Comparison of ENCODE assay signal across 8 mouse cellular contexts in the genomic region with DNA sequence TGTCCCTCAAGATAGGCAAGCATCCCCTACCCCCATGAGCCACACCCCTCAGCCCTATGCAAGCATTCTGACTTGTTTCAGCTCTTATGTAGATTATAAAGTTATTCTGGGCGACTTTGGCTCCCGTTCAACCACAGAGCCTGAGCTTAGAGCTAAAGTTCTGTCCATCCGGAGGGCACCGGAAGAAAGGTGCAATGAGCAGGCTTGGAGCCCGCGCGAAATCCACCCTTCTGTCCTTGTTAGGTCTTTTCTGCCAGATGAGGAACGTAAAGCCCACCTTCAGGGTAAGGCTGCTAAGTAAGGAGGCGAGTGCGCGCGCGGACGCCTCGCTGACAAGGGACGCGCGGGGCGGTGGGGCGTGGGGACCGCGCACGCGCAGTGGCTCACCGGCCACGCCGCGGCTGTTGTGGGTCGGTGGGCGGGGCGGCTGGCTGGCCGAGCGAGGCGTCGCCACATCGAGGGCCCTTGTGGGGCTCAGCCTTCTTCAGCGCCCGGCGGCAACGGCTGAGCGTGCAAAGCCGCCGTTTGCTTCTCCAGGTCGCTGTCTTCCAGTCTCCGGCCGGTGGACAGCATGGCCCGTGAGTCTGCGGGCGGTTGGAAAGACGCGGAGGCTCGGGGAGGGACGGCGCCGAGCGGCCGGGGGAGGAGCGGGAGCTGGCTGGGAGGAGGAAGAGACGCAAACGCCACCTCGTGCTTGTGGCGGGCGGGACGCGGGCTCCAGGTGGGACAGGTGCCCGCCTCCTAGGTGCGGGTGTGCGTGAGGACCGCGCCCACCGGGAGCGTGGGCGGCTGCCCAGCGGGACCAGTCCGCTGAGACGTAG. TPM values are rescaled to one million over a fixed set of nuclear protein-coding genes. Genes with fewer than 3 reads are reported as not detected.
DNase-seq lines count a peak whose midpoint lies in the region; ATAC-seq and TF ChIP-seq lines count a peak whose summit lies in the region.

A gene (plus strand): TSS at position 361 of the 821 bp plus-strand sequence.

- H3K4me1 ChIP-seq in CH12.LX (ENCODE audit: control insufficient read depth in 1 of 2, insufficient read depth in 2 of 2) = peaks cover 6 to 22% of the 10 kb centered on the region in 2 experiments
- H3K4me1 ChIP-seq in brown adipose tissue, adult 24 weeks (ENCODE audit: control insufficient read depth, insufficient read depth, insufficient read length, low read length) = no peaks in the 10 kb centered on the region; the same call in none of the 2 replicates
- peaks cover 12% of the 10 kb centered on the region for H3K4me1 ChIP-seq in forebrain, embryonic 14.5 days (ENCODE audit: control insufficient read depth, insufficient read depth, low read length)
- peaks cover 20% of the 10 kb centered on the region for H3K4me1 ChIP-seq in lung, embryonic 15.5 days

- H3K4me2 ChIP-seq in CH12.LX (ENCODE audit: insufficient read depth, low read depth, poor library complexity, severe bottlenecking) = peak within 1 kb of the TSS; percentile 44
- H3K4me2 ChIP-seq in forebrain, embryonic 14.5 days (ENCODE audit: low read length) = peak within 1 kb of the TSS; percentile 83
- peak within 1 kb of the TSS; percentile 84 for H3K4me2 ChIP-seq in lung, embryonic 15.5 days

- peaks cover 10% of the 10 kb centered on the region for H3K79me2 ChIP-seq in CH12.LX (replicated peaks; ENCODE audit: control insufficient read depth, extremely low read depth, insufficient read depth, poor library complexity, severe bottlenecking)

- DNase-seq in CH12.LX (ENCODE audit: extremely low read depth) = peak; percentile 57
- peak; percentile 87 for DNase-seq in forebrain, embryonic 14.5 days (ENCODE audit: low spot score)
- peak; percentile 84 to 90 for DNase-seq in heart, postnatal 14 days
- peak; percentile 70 to 73 for DNase-seq in layer of hippocampus, adult 2 months (ENCODE audit: low spot score in 2 of 2)
- DNase-seq in ovary, postnatal 10 days (ENCODE audit: low spot score) = peak; percentile 66
- DNase-seq in thymus, postnatal 10 days (ENCODE audit: low spot score in 2 of 2) = peak; percentile 39 to 59

- no peak for TF ChIP-seq EP300 in CH12.LX (IDR thresholded peaks at IDR 0.05; ENCODE audit: low read length)

- peak within 1 kb of the TSS; percentile 35 for H3K9ac ChIP-seq in CH12.LX (ENCODE audit: insufficient read depth, low read depth)
- peak within 1 kb of the TSS; percentile 78 for H3K9ac ChIP-seq in forebrain, embryonic 14.5 days (ENCODE audit: low read length)
- peak within 1 kb of the TSS; percentile 75 for H3K9ac ChIP-seq in lung, embryonic 15.5 days

- ATAC-seq in forebrain, embryonic 14.5 days = peak; percentile 81
- peak; percentile 82 for ATAC-seq in lung, embryonic 15.5 days (ENCODE audit: borderline replicate concordance, extremely low read depth, low FRiP score, low TSS enrichment)

- intact Hi-C loops in heart, postnatal 14 days (cut with DNase I) = no loop called here

- TF ChIP-seq CTCF in CH12.LX (conservative IDR thresholded peaks at IDR 0.05 in 1 of 2, IDR thresholded peaks at IDR 0.05 in 1 of 2; ENCODE audit: low read depth in 2 of 2, low read length in 2 of 2) = no peak
- no peak for TF ChIP-seq CTCF in layer of hippocampus, adult 2 months (conservative IDR thresholded peaks at IDR 0.05)

- H3K4me3 ChIP-seq in CH12.LX (replicated peaks in 1 of 3; ENCODE audit: low read depth in 2 of 3, low read length in 2 of 3, poor library complexity in 1 of 3) = peak within 1 kb of the TSS; percentile 52 to 81 (median 66)
- H3K4me3 ChIP-seq in brown adipose tissue, adult 24 weeks (ENCODE audit: insufficient read depth, low read depth, low read length) = peak within 1 kb of the TSS; percentile 91
- H3K4me3 ChIP-seq in forebrain, embryonic 14.5 days (ENCODE audit: low read depth, low read length) = peak within 1 kb of the TSS; percentile 78
- H3K4me3 ChIP-seq in layer of hippocampus, adult 2 months = peak within 1 kb of the TSS; percentile 79
- H3K4me3 ChIP-seq in lung, embryonic 15.5 days = peak within 1 kb of the TSS; percentile 87

- peak; percentile 73 for TF ChIP-seq POLR2A in CH12.LX (IDR thresholded peaks at IDR 0.05; ENCODE audit: low read depth, low read length)

- no peaks in the 10 kb centered on the region for H3K36me3 ChIP-seq in CH12.LX (replicated peaks in 1 of 2; ENCODE audit: control insufficient read depth in 1 of 2, insufficient read depth in 1 of 2, low read length in 1 of 2)
- H3K36me3 ChIP-seq in forebrain, embryonic 14.5 days (ENCODE audit: control insufficient read depth, insufficient read depth, low read length) = 0 out of 2 replicates have a peak, but pooled peaks cover 8% of the 10 kb centered on the region
- no peaks in the 10 kb centered on the region for H3K36me3 ChIP-seq in lung, embryonic 15.5 days

- no peak within 1 kb of the TSS for H3K27ac ChIP-seq in CH12.LX (ENCODE audit: insufficient read depth, low read depth)
- H3K27ac ChIP-seq in brown adipose tissue, adult 24 weeks (replicated peaks; ENCODE audit: low read depth, low read length) = no peak within 1 kb of the TSS
- peak within 1 kb of the TSS; percentile 71 for H3K27ac ChIP-seq in forebrain, embryonic 14.5 days (ENCODE audit: low read depth, low read length)
- H3K27ac ChIP-seq in layer of hippocampus, adult 2 months = peak within 1 kb of the TSS; percentile 64
- peak within 1 kb of the TSS; percentile 80 for H3K27ac ChIP-seq in lung, embryonic 15.5 days

- no peak for TF ChIP-seq RAD21 in CH12.LX (IDR thresholded peaks at IDR 0.05; ENCODE audit: low read depth, low read length)

- in situ Hi-C loops in CH12.LX (cut with MboI; ENCODE audit: low pct_ligation_motif_present, low pct_unique_long_range_greater_than_20kb, low sequenced_read_pairs) = loop anchor here (25.0 kb wide), 1 partner anchor 279 kb away; no protein-coding TSS in a partner anchor

- dilution Hi-C loops in CH12.LX (cut with MboI; ENCODE audit: extremely low pct_ligation_motif_present, extremely low pct_unique_long_range_greater_than_20kb, low sequenced_read_pairs) = no loop called here

- no peaks in the 10 kb centered on the region for H3K9me3 ChIP-seq in CH12.LX (replicated peaks; ENCODE audit: low read length)
- H3K9me3 ChIP-seq in forebrain, embryonic 14.5 days (replicated peaks; ENCODE audit: control insufficient read depth, low read length) = no peaks in the 10 kb centered on the region
- no peaks in the 10 kb centered on the region for H3K9me3 ChIP-seq in lung, embryonic 15.5 days

- H3K27me3 ChIP-seq in CH12.LX (replicated peaks) = peaks cover 20% of the 10 kb centered on the region
- H3K27me3 ChIP-seq in forebrain, embryonic 14.5 days (replicated peaks; ENCODE audit: control insufficient read depth, insufficient read depth, low read length) = 0 out of 2 replicates have a peak, but pooled peaks cover 3% of the 10 kb centered on the region
- H3K27me3 ChIP-seq in lung, embryonic 15.5 days = no peaks in the 10 kb centered on the region; the same call in 1 of the 2 replicates

- WGBS in forebrain, embryonic 14.5 days = under 1% methylated on average over 76 of the region's 76 CpGs
- WGBS in lung, embryonic 15.5 days = under 1% methylated on average over 76 of the region's 76 CpGs

TF ChIP-seq in CH12.LX, 34 proteins besides CTCF, POLR2A, EP300 and RAD21 (continues in another document):
- TF ChIP-seq CHD2 (IDR thresholded peaks at IDR 0.05; ENCODE audit: low read length) (no peak), ETS1 (conservative IDR thresholded peaks at IDR 0.05; ENCODE audit: low read depth, low read length) (no peak), GABPA (IDR thresholded peaks at IDR 0.05; ENCODE audit: insufficient replicate concordance, low read depth, low read length) (no peak), MAFK (IDR thresholded peaks at IDR 0.05; ENCODE audit: insufficient replicate concordance, low read length) (no peak), ELF1 (IDR thresholded peaks at IDR 0.05; ENCODE audit: low read depth, low read length) (peak; percentile 40; the same call in 1 of the 2 replicates), IRF4 (IDR thresholded peaks at IDR 0.05; ENCODE audit: low read depth, low read length) (no peak), ZMIZ1 (IDR thresholded peaks at IDR 0.05; ENCODE audit: low read depth, low read length) (no peak; the same call in none of the 2 replicates), PAX5 (IDR thresholded peaks at IDR 0.05; ENCODE audit: low read length) (no peak), ZKSCAN1 (IDR thresholded peaks at IDR 0.05; ENCODE audit: borderline replicate concordance, low read depth, low read length) (no peak), NRF1 (IDR thresholded peaks at IDR 0.05; ENCODE audit: low read depth, low read length) (peak; percentile 91), JUN (IDR thresholded peaks at IDR 0.05; ENCODE audit: insufficient read depth, low read depth, low read length) (no peak), BHLHE40 (IDR thresholded peaks at IDR 0.05; ENCODE audit: low read depth, low read length) (no peak), TBP (conservative IDR thresholded peaks at IDR 0.05; ENCODE audit: low read depth, low read length) (0 out of 2 replicates have a peak, but pooled peaks have one; percentile 25), CHD1 (IDR thresholded peaks at IDR 0.05; ENCODE audit: low read depth, low read length) (no peak), JUND (conservative IDR thresholded peaks at IDR 0.05; ENCODE audit: low read depth, low read length) (no peak), HCFC1 (IDR thresholded peaks at IDR 0.05; ENCODE audit: low read depth, low read length) (no peak), MAX (IDR thresholded peaks at IDR 0.05; ENCODE audit: low read length) (peak; percentile 82), MAZ (IDR thresholded peaks at IDR 0.05; ENCODE audit: low read depth, low read length) (0 out of 2 replicates have a peak, but pooled peaks have one; percentile 18), KAT2A (IDR thresholded peaks at IDR 0.05; ENCODE audit: insufficient replicate concordance, low read length) (no peak), UBTF (IDR thresholded peaks at IDR 0.05; ENCODE audit: low read depth, low read length) (no peak), MEF2A (IDR thresholded peaks at IDR 0.05; ENCODE audit: borderline replicate concordance, low read depth, low read length) (no peak), SIN3A (IDR thresholded peaks at IDR 0.05; ENCODE audit: low read length) (peak; percentile 68), ZNF384 (IDR thresholded peaks at IDR 0.05; ENCODE audit: low read depth, low read length) (no peak), E2F4 (IDR thresholded peaks at IDR 0.05; ENCODE audit: insufficient replicate concordance, low read depth, low read length) (no peak)

RNA-seq across cellular contexts. Expression of the gene that starts here (rescaled TPM):
- total RNA-seq in CH12.LX (2012; rRNA removed) = 16.7 and 20.5 TPM in 2 replicates
- total RNA-seq in CH12.LX (2014; rRNA removed) = 10.9 and 11.6 TPM in 2 replicates
- 12.5 and 13.7 TPM in 2 replicates for polyA plus RNA-seq in CH12.LX (2012; ENCODE audit: insufficient read length, low read depth)
- polyA plus RNA-seq in brown adipose tissue, adult 24 weeks (2012; ENCODE audit: insufficient read depth, insufficient read length, missing spikeins) = 33.3 and 44.2 TPM in 2 replicates
- polyA plus RNA-seq in forebrain, embryonic 14.5 days (2014; fragmentation: Nextera tagmentation; extraction: Ambion mirVana) = 409 and 411 TPM in 2 replicates
- 1 to 10 TPM; 8.9 to 10.0 TPM for total RNA-seq in heart, postnatal 14 days (2021)
- total RNA-seq in layer of hippocampus, adult 2 months (2021) = 10 to 100 TPM; 11.4 to 16.7 TPM
- 117 and 125 TPM in 2 replicates for polyA plus RNA-seq in lung, embryonic 15.5 days (2015; fragmentation: Nextera tagmentation; extraction: Ambion mirVana)

Comparison
In these comparisons a context has a peak if more than half of its experiments do, and no peak if none do; other contexts are left out.
1. H3K27ac ChIP-seq: peak in forebrain, embryonic 14.5 days (single experiment), layer of hippocampus, adult 2 months (single experiment) and lung, embryonic 15.5 days (single experiment); none in CH12.LX (single experiment) and brown adipose tissue, adult 24 weeks (single experiment).
2. Peak in every context shown above with its lines, with median percentiles within 50 percentile points of each other: DNase-seq, H3K4me2 ChIP-seq, H3K4me3 ChIP-seq and H3K9ac ChIP-seq.